Mouse (Mus musculus): ENCODE measurements around the gene Fam124a. TPM values are rescaled to one million over a fixed set of nuclear protein-coding genes. Genes with fewer than 3 reads are reported as not detected.
A peak's percentile ranks its signal among the peaks of the same experiment; 100 is the strongest.
"Not testable (repeated sequence)": the region's sequence is repeated elsewhere in the genome, so short reads cannot be mapped to it uniquely, and the experiment has no call there.

Fam124a gene
- polyA plus RNA-seq, 1 experiment from 2014 or later: 55.3 TPM

- no peaks in the 10 kb centered on the region for H3K9me3 ChIP-seq (replicated peaks; ENCODE audit: control insufficient read depth, low read length, poor library complexity, severe bottlenecking)
- WGBS: 77% methylated on average over 7 of the region's 7 CpGs
- H3K4me2 ChIP-seq (ENCODE audit: low read length): no peak overlapping the region
- no peak overlapping the region for H3K27ac ChIP-seq (ENCODE audit: low read length)
- H3K4me3 ChIP-seq (ENCODE audit: low read depth, low read length): no peak overlapping the region
- H3K36me3 ChIP-seq (ENCODE audit: control insufficient read depth, insufficient read depth, low read length): peaks cover 4% of the 10 kb centered on the region; the same call in 1 of the 2 replicates
- no peaks in the 10 kb centered on the region for H3K27me3 ChIP-seq (ENCODE audit: control insufficient read depth, insufficient read depth, low read depth, low read length)
- H3K9ac ChIP-seq (ENCODE audit: low read depth, low read length): no peak overlapping the region
- no peak for ATAC-seq
- H3K4me1 ChIP-seq (ENCODE audit: control insufficient read depth, insufficient read depth, low read length): peaks cover 15% of the 10 kb centered on the region
Measured at GRCm38 (mm10) chr14:62563679-62564078, 8.1 kb downstream of the Fam124a start.

- H3K4me2 ChIP-seq (ENCODE audit: low read length); H3K27ac ChIP-seq (ENCODE audit: low read length); H3K4me3 ChIP-seq (ENCODE audit: low read depth, low read length); H3K9me3 ChIP-seq (replicated peaks; ENCODE audit: control insufficient read depth, low read length, poor library complexity, severe bottlenecking); H3K27me3 ChIP-seq (ENCODE audit: control insufficient read depth, insufficient read depth, low read depth, low read length); ATAC-seq; H3K36me3 ChIP-seq (ENCODE audit: control insufficient read depth, insufficient read depth, low read length); H3K9ac ChIP-seq (ENCODE audit: low read depth, low read length): not testable (repeated sequence)
- 56% methylated on average over 9 of the region's 9 CpGs for WGBS
- peaks cover 10% of the 10 kb centered on the region for H3K4me1 ChIP-seq (ENCODE audit: control insufficient read depth, insufficient read depth, low read length)
Measured at GRCm38 (mm10) chr14:62566821-62567220, 11.3 kb downstream of the Fam124a start, which contains the start of gene Gm4131. Gm4131 (minus strand) TSS chr14:62566921.

- Histone ChIP-seq H3K4me3 (ENCODE audit: low read depth, low read length) (no peak overlapping the region), H3K27ac (ENCODE audit: low read length) (no peak overlapping the region), H3K9ac (ENCODE audit: low read depth, low read length) (no peak overlapping the region), H3K36me3 (ENCODE audit: control insufficient read depth, insufficient read depth, low read length) (peaks cover 6% of the 10 kb centered on the region; the same call in 1 of the 2 replicates), H3K4me2 (ENCODE audit: low read length) (no peak overlapping the region), H3K4me1 (ENCODE audit: control insufficient read depth, insufficient read depth, low read length) (peaks cover 3% of the 10 kb centered on the region), H3K27me3 (ENCODE audit: control insufficient read depth, insufficient read depth, low read depth, low read length) (no peaks in the 10 kb centered on the region), H3K9me3 (replicated peaks; ENCODE audit: control insufficient read depth, low read length, poor library complexity, severe bottlenecking) (no peaks in the 10 kb centered on the region)
- whole genome bisulfite sequencing: 92% methylated on average over 5 of the region's 5 CpGs
- no peak for ATAC-seq
Measured at GRCm38 (mm10) chr14:62569463-62569862, 13.9 kb downstream of the Fam124a start.

DNA sequence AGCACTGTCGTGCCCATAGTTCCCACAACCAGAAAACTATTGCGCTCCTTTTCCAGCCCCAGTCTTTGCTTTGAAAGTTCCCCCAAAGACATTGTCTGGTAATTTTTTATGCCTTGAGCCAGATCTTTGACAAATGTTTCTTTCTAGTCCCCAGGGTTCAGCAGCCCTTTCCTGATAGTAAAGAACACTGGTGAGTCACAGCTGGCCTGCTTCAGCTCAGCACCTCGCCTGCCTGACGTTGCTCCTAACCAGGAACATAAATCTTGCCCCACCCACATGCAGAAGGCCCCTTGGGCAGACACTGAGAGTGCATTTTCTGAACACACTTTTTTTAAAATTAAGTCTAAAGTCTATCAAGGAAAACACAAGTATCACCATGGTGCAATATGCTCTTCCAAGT is 14.8 kb downstream of the Fam124a start:
- Histone ChIP-seq H3K27me3 (ENCODE audit: control insufficient read depth, insufficient read depth, low read depth, low read length) (no peaks in the 10 kb centered on the region), H3K9me3 (replicated peaks; ENCODE audit: control insufficient read depth, low read length, poor library complexity, severe bottlenecking) (no peaks in the 10 kb centered on the region), H3K4me2 (ENCODE audit: low read length) (no peak overlapping the region), H3K9ac (ENCODE audit: low read depth, low read length) (no peak overlapping the region), H3K27ac (ENCODE audit: low read length) (no peak overlapping the region), H3K4me3 (ENCODE audit: low read depth, low read length) (no peak overlapping the region), H3K4me1 (ENCODE audit: control insufficient read depth, insufficient read depth, low read length) (peaks cover 3% of the 10 kb centered on the region), H3K36me3 (ENCODE audit: control insufficient read depth, insufficient read depth, low read length) (peaks cover 4% of the 10 kb centered on the region; the same call in 1 of the 2 replicates)
- WGBS: 71% methylated on average over 4 of the region's 4 CpGs
- ATAC-seq: no peak

GRCm38 (mm10) chr14:62573454-62573853 is 17.9 kb downstream of the Fam124a start:
- H3K4me3 ChIP-seq (ENCODE audit: low read depth, low read length): no peak overlapping the region
- ATAC-seq: no peak
- WGBS: 2% methylated on average over 2 of the region's 3 CpGs

DNA sequence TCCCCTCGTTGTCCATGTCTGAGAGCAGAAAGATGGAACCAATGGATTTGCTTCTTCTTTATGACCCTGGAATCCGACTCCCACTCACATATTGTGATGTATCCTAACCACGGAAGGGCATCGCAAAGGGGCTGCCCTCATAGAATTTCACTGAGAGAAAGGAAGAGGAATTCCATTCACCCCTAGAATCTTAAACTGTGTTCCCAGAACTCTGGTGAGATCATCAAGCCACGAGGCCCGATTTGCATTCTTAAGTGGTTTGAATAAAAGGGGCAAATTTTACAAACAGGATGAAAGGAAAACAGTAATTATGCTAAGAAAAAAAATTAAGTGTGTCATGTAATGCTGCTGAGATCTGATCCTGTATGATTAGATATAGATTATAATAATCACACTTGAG is 19.4 kb downstream of the Fam124a start:
- H3K9me3 ChIP-seq (replicated peaks; ENCODE audit: control insufficient read depth, low read length, poor library complexity, severe bottlenecking): no peaks in the 10 kb centered on the region
- H3K4me1 ChIP-seq (ENCODE audit: control insufficient read depth, insufficient read depth, low read length): peaks cover 3% of the 10 kb centered on the region
- H3K27ac ChIP-seq (ENCODE audit: low read length): no peak overlapping the region
- H3K4me3 ChIP-seq (ENCODE audit: low read depth, low read length): no peak overlapping the region
- ATAC-seq: no peak
- peaks cover 4% of the 10 kb centered on the region; the same call in 1 of the 2 replicates for H3K36me3 ChIP-seq (ENCODE audit: control insufficient read depth, insufficient read depth, low read length)
- H3K27me3 ChIP-seq (ENCODE audit: control insufficient read depth, insufficient read depth, low read depth, low read length): no peaks in the 10 kb centered on the region
- H3K9ac ChIP-seq (ENCODE audit: low read depth, low read length): no peak overlapping the region
- 69% methylated on average over 6 of the region's 6 CpGs for WGBS
- no peak overlapping the region for H3K4me2 ChIP-seq (ENCODE audit: low read length)

More at GRCm38 (mm10) chr14:62573454-62573853, 17.9 kb downstream of the Fam124a start:
- Histone ChIP-seq H3K9ac (ENCODE audit: low read depth, low read length) (no peak overlapping the region), H3K36me3 (ENCODE audit: control insufficient read depth, insufficient read depth, low read length) (peaks cover 2% of the 10 kb centered on the region; the same call in 1 of the 2 replicates), H3K27me3 (ENCODE audit: control insufficient read depth, insufficient read depth, low read depth, low read length) (no peaks in the 10 kb centered on the region), H3K4me2 (ENCODE audit: low read length) (no peak overlapping the region), H3K4me1 (ENCODE audit: control insufficient read depth, insufficient read depth, low read length) (peaks cover 3% of the 10 kb centered on the region), H3K9me3 (replicated peaks; ENCODE audit: control insufficient read depth, low read length, poor library complexity, severe bottlenecking) (no peaks in the 10 kb centered on the region), H3K27ac (ENCODE audit: low read length) (no peak overlapping the region)

DNA sequence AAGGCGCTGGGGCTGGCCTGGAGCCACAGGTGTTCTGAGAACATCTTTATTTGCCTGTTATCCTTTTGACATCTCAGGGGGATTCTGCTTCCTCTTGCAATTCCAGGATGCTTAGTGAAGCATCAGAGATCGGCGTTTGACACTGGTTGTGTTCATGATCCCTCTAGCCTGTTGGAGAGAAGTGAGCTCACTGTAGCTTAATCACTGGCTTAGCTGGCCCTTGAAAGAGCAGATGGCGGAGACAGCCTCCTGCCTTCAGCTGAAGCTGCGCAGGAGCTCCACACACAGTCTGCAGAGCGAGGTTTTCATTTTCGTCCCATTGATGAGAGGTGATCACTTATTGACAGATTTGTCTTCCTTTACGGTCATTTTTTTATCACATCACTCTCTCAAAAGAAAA is 20.3 kb downstream of the Fam124a start:
- H3K27me3 ChIP-seq (ENCODE audit: control insufficient read depth, insufficient read depth, low read depth, low read length): no peaks in the 10 kb centered on the region
- H3K4me3 ChIP-seq (ENCODE audit: low read depth, low read length): no peak overlapping the region
- no peak overlapping the region for H3K4me2 ChIP-seq (ENCODE audit: low read length)
- no peak for ATAC-seq
- 0 out of 2 replicates have a peak, but pooled peaks cover 2% of the 10 kb centered on the region for H3K36me3 ChIP-seq (ENCODE audit: control insufficient read depth, insufficient read depth, low read length)
- H3K9me3 ChIP-seq (replicated peaks; ENCODE audit: control insufficient read depth, low read length, poor library complexity, severe bottlenecking): no peaks in the 10 kb centered on the region
- no peak overlapping the region for H3K27ac ChIP-seq (ENCODE audit: low read length)
- 52% methylated on average over 8 of the region's 8 CpGs for WGBS
- peaks cover 3% of the 10 kb centered on the region for H3K4me1 ChIP-seq (ENCODE audit: control insufficient read depth, insufficient read depth, low read length)
- H3K9ac ChIP-seq (ENCODE audit: low read depth, low read length): no peak overlapping the region

DNA sequence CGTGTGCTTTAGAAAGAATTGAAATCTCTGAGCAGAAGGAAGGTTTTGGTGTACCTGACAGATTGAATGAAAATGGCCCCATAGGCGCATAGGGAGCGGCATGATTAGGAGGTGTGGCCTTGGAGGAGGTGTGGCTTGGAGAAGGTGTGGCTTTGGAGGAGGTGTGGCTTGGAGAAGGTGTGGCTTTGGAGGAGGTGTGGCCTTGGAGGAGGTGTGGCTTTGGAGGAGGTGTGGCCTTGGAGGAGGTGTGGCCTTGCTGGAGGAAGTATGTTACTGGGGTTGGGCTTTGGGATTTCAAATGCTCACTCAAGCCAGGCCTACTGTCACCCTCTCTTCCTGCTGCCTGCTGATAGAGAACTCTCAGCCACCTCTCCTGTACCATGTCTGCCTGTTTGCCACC is 25.4 kb downstream of the Fam124a start:
- H3K4me3 ChIP-seq (ENCODE audit: low read depth, low read length): no peak overlapping the region
- 84% methylated on average over 3 of the region's 3 CpGs for WGBS
- H3K27ac ChIP-seq (ENCODE audit: low read length): no peak overlapping the region
- peaks cover 30% of the 10 kb centered on the region for H3K4me1 ChIP-seq (ENCODE audit: control insufficient read depth, insufficient read depth, low read length)
- H3K9me3 ChIP-seq (replicated peaks; ENCODE audit: control insufficient read depth, low read length, poor library complexity, severe bottlenecking): no peaks in the 10 kb centered on the region
- H3K36me3 ChIP-seq (ENCODE audit: control insufficient read depth, insufficient read depth, low read length): 0 out of 2 replicates have a peak, but pooled peaks cover 2% of the 10 kb centered on the region
- H3K4me2 ChIP-seq (ENCODE audit: low read length): no peak overlapping the region
- H3K27me3 ChIP-seq (ENCODE audit: control insufficient read depth, insufficient read depth, low read depth, low read length): no peaks in the 10 kb centered on the region
- no peak for ATAC-seq
- H3K9ac ChIP-seq (ENCODE audit: low read depth, low read length): no peak overlapping the region

DNA sequence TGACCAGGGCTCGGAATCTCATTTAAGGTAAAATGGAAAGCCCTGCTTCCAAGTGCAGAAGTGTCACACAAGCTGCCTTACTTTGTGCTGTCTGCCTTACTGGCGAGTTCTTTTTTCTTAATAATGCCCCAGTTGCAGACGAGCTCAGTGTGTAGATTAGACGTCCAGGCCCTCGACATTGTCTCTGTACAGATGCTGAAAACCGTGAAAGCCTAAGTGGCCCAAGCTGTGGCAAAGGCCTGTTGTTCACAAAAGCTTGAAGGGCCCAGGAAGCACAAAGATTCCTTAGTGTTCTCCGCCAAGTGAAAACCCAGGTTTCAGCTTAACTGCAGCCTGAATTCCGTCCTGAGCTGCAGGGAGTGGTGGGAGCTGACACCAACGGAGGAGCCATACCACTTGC is 26.2 kb downstream of the Fam124a start:
- ATAC-seq: no peak

More for the DNA sequence above, 26.2 kb downstream of the Fam124a start:
- H3K27me3 ChIP-seq (ENCODE audit: control insufficient read depth, insufficient read depth, low read depth, low read length): no peaks in the 10 kb centered on the region
- no peak overlapping the region for H3K4me2 ChIP-seq (ENCODE audit: low read length)
- 0 out of 2 replicates have a peak, but pooled peaks cover 2% of the 10 kb centered on the region for H3K36me3 ChIP-seq (ENCODE audit: control insufficient read depth, insufficient read depth, low read length)
- no peak overlapping the region for H3K4me3 ChIP-seq (ENCODE audit: low read depth, low read length)
- 16% methylated on average over 9 of the region's 9 CpGs for WGBS
- H3K27ac ChIP-seq (ENCODE audit: low read length): peak overlapping the region; percentile 23
- peaks cover 30% of the 10 kb centered on the region for H3K4me1 ChIP-seq (ENCODE audit: control insufficient read depth, insufficient read depth, low read length)
- H3K9me3 ChIP-seq (replicated peaks; ENCODE audit: control insufficient read depth, low read length, poor library complexity, severe bottlenecking): no peaks in the 10 kb centered on the region
- no peak overlapping the region for H3K9ac ChIP-seq (ENCODE audit: low read depth, low read length)
